21 mouse cellular contexts compared by ENCODE assay signal in the genomic region with DNA sequence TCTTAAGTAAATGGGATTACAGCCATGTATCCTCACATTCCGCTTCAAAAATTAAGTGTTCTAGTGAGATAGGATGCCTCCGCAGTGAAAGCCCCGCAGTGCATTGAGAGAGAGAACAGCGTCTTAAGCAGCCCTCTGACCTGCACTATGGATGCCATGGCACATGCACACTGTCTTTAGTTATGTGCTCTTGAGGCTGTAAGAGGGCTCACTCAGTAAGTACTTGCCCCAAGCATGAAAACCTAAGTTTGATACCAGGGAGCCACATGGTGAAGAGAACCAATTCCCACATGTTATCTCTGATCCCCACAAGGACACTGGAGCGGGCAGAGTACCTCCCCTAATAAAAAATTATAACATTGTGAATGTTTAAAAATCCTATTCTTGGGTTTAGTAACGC. TPM values are rescaled to one million over a fixed set of nuclear protein-coding genes. Genes with fewer than 3 reads are reported as not detected.
DNase-seq lines count a peak whose midpoint lies in the region; ATAC-seq lines count a peak whose summit lies in the region.
"Had no signal": no experiment of that assay in that cellular context is flagged by ENCODE, and none has a peak within 500 bp of the region (broad histone marks: within the 10 kb centered on the region; RNA-seq: fewer than 3 reads in every experiment).

No protein-coding gene starts in this region.

- 77% methylated on average over 6 of the region's 6 CpGs for WGBS in heart, embryonic 15.5 days
- WGBS in heart, embryonic 10.5 days, result 92% methylated on average over 6 of the region's 6 CpGs
- WGBS in midbrain, embryonic 11.5 days, result 99% methylated on average over 6 of the region's 6 CpGs
- WGBS in midbrain, embryonic 13.5 days, result 98% methylated on average over 6 of the region's 6 CpGs

- no peaks in the 10 kb centered on the region for H3K9me3 ChIP-seq in heart, embryonic 15.5 days (replicated peaks)
- no peaks in the 10 kb centered on the region for H3K9me3 ChIP-seq in heart, embryonic 10.5 days
- H3K9me3 ChIP-seq in midbrain, embryonic 11.5 days (ENCODE audit: control insufficient read depth, low read length), result no peaks in the 10 kb centered on the region
- no peaks in the 10 kb centered on the region for H3K9me3 ChIP-seq in midbrain, embryonic 13.5 days
- H3K9me3 ChIP-seq: embryonic facial prominence, embryonic 10.5 days; embryonic facial prominence, embryonic 12.5 days; forebrain, embryonic 13.5 days; forebrain, embryonic 15.5 days; G1E had no signal

- no peak for ATAC-seq in heart, embryonic 15.5 days (replicated peaks; ENCODE audit: insufficient number of reproducible peaks, insufficient read depth, low FRiP score, low read depth)
- no peak for ATAC-seq in midbrain, embryonic 11.5 days (ENCODE audit: low FRiP score)
- ATAC-seq in midbrain, embryonic 13.5 days, result no peak
- peak; percentile 26; the same call in 1 of the 2 replicates for ATAC-seq in megakaryocyte progenitor cell, adult 5-6 weeks (replicated peaks; ENCODE audit: poor library complexity)
- ATAC-seq: forebrain, embryonic 13.5 days; forebrain, embryonic 15.5 days; Patski had no signal

- H3K4me1 ChIP-seq in heart, embryonic 15.5 days (replicated peaks), result peaks cover 34% of the 10 kb centered on the region
- H3K4me1 ChIP-seq in heart, embryonic 10.5 days, result peaks cover 13% of the 10 kb centered on the region
- no peaks in the 10 kb centered on the region for H3K4me1 ChIP-seq in midbrain, embryonic 11.5 days (ENCODE audit: control insufficient read depth, insufficient read depth, low read length)
- H3K4me1 ChIP-seq in midbrain, embryonic 13.5 days (replicated peaks), result peaks cover 13% of the 10 kb centered on the region
- H3K4me1 ChIP-seq: embryonic facial prominence, embryonic 10.5 days had no signal

- H3K4me2 ChIP-seq in heart, embryonic 15.5 days, result no peak overlapping the region
- H3K4me2 ChIP-seq in midbrain, embryonic 11.5 days, result no peak overlapping the region
- H3K4me2 ChIP-seq in midbrain, embryonic 13.5 days (replicated peaks), result no peak overlapping the region
- H3K4me2 ChIP-seq: embryonic facial prominence, embryonic 12.5 days; forebrain, embryonic 13.5 days; forebrain, embryonic 15.5 days had no signal

- 0 out of 2 replicates have a peak overlapping the region, but pooled peaks have one; percentile 3 for H3K27ac ChIP-seq in heart, embryonic 15.5 days
- H3K27ac ChIP-seq in heart, embryonic 10.5 days, result no peak overlapping the region
- H3K27ac ChIP-seq in midbrain, embryonic 11.5 days (ENCODE audit: low read depth, low read length), result no peak overlapping the region
- no peak overlapping the region for H3K27ac ChIP-seq in midbrain, embryonic 13.5 days
- H3K27ac ChIP-seq: embryonic facial prominence, embryonic 10.5 days; embryonic facial prominence, embryonic 12.5 days; forebrain, embryonic 13.5 days; forebrain, embryonic 15.5 days had no signal

- no peak overlapping the region for H3K9ac ChIP-seq in heart, embryonic 15.5 days
- H3K9ac ChIP-seq in midbrain, embryonic 11.5 days (ENCODE audit: low read length), result no peak overlapping the region
- H3K9ac ChIP-seq in midbrain, embryonic 13.5 days (replicated peaks), result no peak overlapping the region
- H3K9ac ChIP-seq: embryonic facial prominence, embryonic 12.5 days; forebrain, embryonic 13.5 days; forebrain, embryonic 15.5 days had no signal

- no peak for DNase-seq in heart, embryonic 10.5 days (ENCODE audit: low spot score)
- peak; percentile 60 for DNase-seq in midbrain, embryonic 11.5 days (ENCODE audit: low spot score, missing footprints)
- DNase-seq in kidney, postnatal 36 days, result no peak
- DNase-seq in urinary bladder, postnatal 36 days (ENCODE audit: low spot score in 2 of 2), result no peak
- DNase-seq: adrenal gland, adult 8-10 months; adrenal gland, postnatal 14 days; adrenal gland, postnatal 36 days; cerebellum, adult 11-12 months; cerebellum, adult 2 months; cerebellum, adult 9-10 months; cerebellum, postnatal 10 days; cerebellum, postnatal 25 days had no signal

- H3K36me3 ChIP-seq in heart, embryonic 15.5 days, result peaks cover 5% of the 10 kb centered on the region; the same call in 1 of the 2 replicates
- H3K36me3 ChIP-seq in heart, embryonic 10.5 days, result peaks cover 44% of the 10 kb centered on the region
- peaks cover 5% of the 10 kb centered on the region; the same call in 1 of the 2 replicates for H3K36me3 ChIP-seq in midbrain, embryonic 11.5 days (ENCODE audit: control insufficient read depth, insufficient read depth, low read length)
- H3K36me3 ChIP-seq in midbrain, embryonic 13.5 days, result peaks cover 5% of the 10 kb centered on the region
- H3K36me3 ChIP-seq: forebrain, embryonic 15.5 days had no signal

- H3K27me3 ChIP-seq in heart, embryonic 15.5 days, result no peaks in the 10 kb centered on the region
- no peaks in the 10 kb centered on the region for H3K27me3 ChIP-seq in heart, embryonic 10.5 days (ENCODE audit: insufficient read depth, poor library complexity, severe bottlenecking)
- H3K27me3 ChIP-seq in midbrain, embryonic 11.5 days (ENCODE audit: control insufficient read depth, insufficient read depth, low read length), result no peaks in the 10 kb centered on the region
- H3K27me3 ChIP-seq in midbrain, embryonic 13.5 days, result no peaks in the 10 kb centered on the region
- H3K27me3 ChIP-seq: embryonic facial prominence, embryonic 12.5 days; forebrain, embryonic 13.5 days; forebrain, embryonic 15.5 days; Patski had no signal

- no peak overlapping the region for H3K4me3 ChIP-seq in heart, embryonic 15.5 days
- H3K4me3 ChIP-seq in heart, embryonic 10.5 days, result no peak overlapping the region
- H3K4me3 ChIP-seq in midbrain, embryonic 11.5 days (ENCODE audit: low read depth, low read length), result no peak overlapping the region
- H3K4me3 ChIP-seq in midbrain, embryonic 13.5 days (replicated peaks), result no peak overlapping the region
- H3K4me3 ChIP-seq: embryonic facial prominence, embryonic 10.5 days; embryonic facial prominence, embryonic 12.5 days; forebrain, embryonic 13.5 days; forebrain, embryonic 15.5 days had no signal

RNA-seq across cellular contexts. Expression of a gene that starts 8.1 kb away (rescaled TPM):
- polyA plus RNA-seq in heart, embryonic 15.5 days (2015; fragmentation: Nextera tagmentation; extraction: Ambion mirVana), result 37.2 and 45.0 TPM in 2 replicates
- polyA plus RNA-seq in heart, embryonic 10.5 days (2016; fragmentation: Nextera tagmentation; extraction: Ambion mirVana), result 81.1 and 87.1 TPM in 2 replicates
- polyA plus RNA-seq in midbrain, embryonic 11.5 days (2014; fragmentation: Nextera tagmentation; extraction: Ambion mirVana), result 109 and 111 TPM in 2 replicates
- polyA plus RNA-seq in midbrain, embryonic 13.5 days (2015; fragmentation: Nextera tagmentation; extraction: Ambion mirVana), result 52.1 and 52.7 TPM in 2 replicates
- 210 and 287 TPM in 2 replicates for total RNA-seq in megakaryocyte progenitor cell, adult 5-6 weeks (2015)
- total RNA-seq in megakaryocyte progenitor cell, adult 5-6 weeks (2017), result 104 and 139 TPM in 2 replicates

RNA-seq across cellular contexts. Expression of a gene that starts 26.0 kb away (rescaled TPM):
- polyA plus RNA-seq in heart, embryonic 15.5 days (2015; fragmentation: Nextera tagmentation; extraction: Ambion mirVana), result 216 and 275 TPM in 2 replicates
- 321 and 398 TPM in 2 replicates for polyA plus RNA-seq in heart, embryonic 10.5 days (2016; fragmentation: Nextera tagmentation; extraction: Ambion mirVana)
- polyA plus RNA-seq in midbrain, embryonic 11.5 days (2014; fragmentation: Nextera tagmentation; extraction: Ambion mirVana), result 398 and 408 TPM in 2 replicates
- polyA plus RNA-seq in midbrain, embryonic 13.5 days (2015; fragmentation: Nextera tagmentation; extraction: Ambion mirVana), result 252 and 266 TPM in 2 replicates
- total RNA-seq in megakaryocyte progenitor cell, adult 5-6 weeks (2015), result 126 and 160 TPM in 2 replicates
- total RNA-seq in megakaryocyte progenitor cell, adult 5-6 weeks (2017), result 314 and 323 TPM in 2 replicates

RNA-seq across cellular contexts. Expression of a gene that starts 54.2 kb away (rescaled TPM):
- 10.1 and 13.7 TPM in 2 replicates for polyA plus RNA-seq in heart, embryonic 15.5 days (2015; fragmentation: Nextera tagmentation; extraction: Ambion mirVana)
- 13.5 and 14.3 TPM in 2 replicates for polyA plus RNA-seq in heart, embryonic 10.5 days (2016; fragmentation: Nextera tagmentation; extraction: Ambion mirVana)
- polyA plus RNA-seq in midbrain, embryonic 11.5 days (2014; fragmentation: Nextera tagmentation; extraction: Ambion mirVana), result 16.5 and 17.2 TPM in 2 replicates
- 22.7 and 25.3 TPM in 2 replicates for polyA plus RNA-seq in midbrain, embryonic 13.5 days (2015; fragmentation: Nextera tagmentation; extraction: Ambion mirVana)
- 6.4 and 6.8 TPM in 2 replicates for total RNA-seq in megakaryocyte progenitor cell, adult 5-6 weeks (2015)
- 4.2 and 5.1 TPM in 2 replicates for total RNA-seq in megakaryocyte progenitor cell, adult 5-6 weeks (2017)
